Mouse (Mus musculus) gastrocnemius, postnatal 10 days (tissue): ENCODE data around the gene Il11ra1. TPM values are rescaled to one million over a fixed set of nuclear protein-coding genes. Genes with fewer than 3 reads are reported as not detected.
A peak's percentile ranks its signal among the peaks of the same experiment; 100 is the strongest.
"Not testable (repeated sequence)": the region's sequence is repeated elsewhere in the genome, so short reads cannot be mapped to it uniquely, and the experiment has no call there.

ENCODE experiments used
- DNase-seq: peaks from one replicate; pipeline ENCODE4 v3.0.0; 2021; ENCODE audit warnings: mixed read lengths
- long read RNA-seq, 2 experiments: library from polyadenylated mRNA; stranded (forward); transcript quantifications; one replicate each; pipeline ENCODE4 v2.0.0; 2021
- total RNA-seq, 2 experiments: library from RNA; stranded (reverse); gene quantifications; 2 replicates each; pipeline ENCODE4 v1.2.3; 2021

The Il11ra1 gene
- 10 to 100 TPM; 74.3 to 75.3 TPM for total RNA-seq
- long read RNA-seq, experiment 1, transcript Il11ra1-204 (13 exons, 1,768 nt), result minor isoform, 18 of 134 reads
- long read RNA-seq, experiment 1, transcript Il11ra1-201 (13 exons, 2,009 nt), result major isoform, 98 of 134 reads
- long read RNA-seq, experiment 1, partial matches to known transcripts, result 6 of 134 reads
- long read RNA-seq, experiment 1, other reads (novel, unspliced or antisense), result 12 of 134 reads
- long read RNA-seq, experiment 2, transcript Il11ra1-201 (13 exons, 2,009 nt), result major isoform, 91 of 125 reads
- long read RNA-seq, experiment 2, transcript Il11ra1-204 (13 exons, 1,768 nt), result minor isoform, 14 of 125 reads
- long read RNA-seq, experiment 2, partial matches to known transcripts, result 7 of 125 reads
- long read RNA-seq, experiment 2, other reads (novel, unspliced or antisense), result 13 of 125 reads

- DNase-seq, result not testable (repeated sequence)
Observed at GRCm38 (mm10) chr4:41699783-41700182, at the start of gene Il11ra1. Gene Il11ra1 (plus strand): TSS chr4:41699989.

DNA sequence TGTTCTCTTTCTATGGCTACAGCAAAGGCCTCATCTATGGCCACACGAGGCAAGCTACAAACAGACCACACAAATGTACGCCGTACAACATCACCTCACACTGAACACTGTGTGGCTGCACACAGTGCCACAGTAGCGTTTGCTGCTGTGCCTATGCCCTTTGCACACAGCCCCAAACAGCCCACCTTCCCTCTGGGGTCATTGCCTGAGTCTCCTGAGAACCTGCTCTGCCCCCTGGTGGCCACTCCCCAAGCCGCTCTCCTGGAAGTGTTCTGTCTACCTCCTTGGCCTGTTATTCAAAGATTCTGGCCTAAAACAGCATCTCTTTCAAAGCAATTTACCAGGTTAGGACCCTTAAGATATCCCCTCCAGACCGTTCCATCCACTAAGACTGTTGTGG is 46.5 kb upstream of the Il11ra1 start:
- DNase-seq, result peak; percentile 84

DNA sequence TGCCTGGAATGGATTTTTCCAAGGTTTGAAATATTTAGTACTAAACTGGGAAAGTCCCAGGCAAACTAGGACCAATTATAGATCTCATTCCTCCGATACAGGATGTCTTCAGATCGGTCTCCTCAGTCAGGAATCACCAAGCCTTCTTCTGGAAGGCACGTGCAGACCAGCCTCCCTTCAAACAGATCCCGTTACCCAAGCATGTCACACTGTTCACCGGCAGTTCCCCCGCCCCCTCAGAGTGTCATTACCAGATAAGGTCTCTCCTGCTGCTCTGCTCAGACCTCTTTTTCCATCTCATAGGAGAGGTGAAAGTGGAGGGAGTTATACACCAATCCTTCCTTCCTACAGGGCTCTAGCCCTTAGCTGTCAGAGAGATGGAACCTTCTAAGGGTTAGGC is 46.1 kb upstream of the Il11ra1 start:
- DNase-seq, result no peak

DNA sequence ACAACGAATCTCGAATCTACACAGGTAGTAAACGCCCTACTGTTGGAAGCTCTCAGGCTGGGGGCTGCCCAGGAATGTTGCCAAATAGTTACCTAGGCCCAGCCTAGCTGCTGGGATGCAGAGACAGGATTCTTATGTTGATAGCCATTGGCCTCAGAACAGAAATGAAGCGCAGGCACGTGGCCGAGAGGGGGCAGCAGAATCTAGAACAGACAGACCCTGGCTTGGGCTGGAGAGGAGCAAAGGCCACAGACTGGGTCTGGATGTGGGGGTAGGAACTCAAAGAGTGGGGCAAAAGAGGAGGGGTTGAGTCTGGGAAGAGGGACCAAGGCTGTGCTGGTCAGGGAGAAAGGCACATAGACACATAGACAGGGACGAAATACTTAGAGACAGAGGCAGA is 45.6 kb upstream of the Il11ra1 start:
- peak; percentile 71 for DNase-seq

DNA sequence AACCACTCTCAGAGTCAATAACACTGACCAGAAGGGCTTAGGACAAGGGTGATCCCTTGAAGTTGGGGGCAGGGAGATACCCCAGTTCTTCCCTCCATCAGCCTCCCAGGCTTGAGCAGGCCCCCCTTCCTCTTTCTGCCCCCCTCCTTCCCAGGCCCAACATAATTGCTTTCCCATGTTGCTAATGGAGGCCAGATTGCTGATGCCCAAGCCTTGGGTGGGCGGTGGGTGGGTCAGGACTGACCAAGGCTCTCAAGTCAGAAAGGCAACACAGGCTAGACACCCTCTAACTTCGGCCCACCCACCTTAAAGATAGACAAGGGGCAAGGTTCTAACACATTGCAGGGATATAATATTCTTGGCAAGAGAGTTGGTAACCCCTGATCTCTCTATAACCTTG is 44.3 kb upstream of the Il11ra1 start:
- DNase-seq, result no peak

DNA sequence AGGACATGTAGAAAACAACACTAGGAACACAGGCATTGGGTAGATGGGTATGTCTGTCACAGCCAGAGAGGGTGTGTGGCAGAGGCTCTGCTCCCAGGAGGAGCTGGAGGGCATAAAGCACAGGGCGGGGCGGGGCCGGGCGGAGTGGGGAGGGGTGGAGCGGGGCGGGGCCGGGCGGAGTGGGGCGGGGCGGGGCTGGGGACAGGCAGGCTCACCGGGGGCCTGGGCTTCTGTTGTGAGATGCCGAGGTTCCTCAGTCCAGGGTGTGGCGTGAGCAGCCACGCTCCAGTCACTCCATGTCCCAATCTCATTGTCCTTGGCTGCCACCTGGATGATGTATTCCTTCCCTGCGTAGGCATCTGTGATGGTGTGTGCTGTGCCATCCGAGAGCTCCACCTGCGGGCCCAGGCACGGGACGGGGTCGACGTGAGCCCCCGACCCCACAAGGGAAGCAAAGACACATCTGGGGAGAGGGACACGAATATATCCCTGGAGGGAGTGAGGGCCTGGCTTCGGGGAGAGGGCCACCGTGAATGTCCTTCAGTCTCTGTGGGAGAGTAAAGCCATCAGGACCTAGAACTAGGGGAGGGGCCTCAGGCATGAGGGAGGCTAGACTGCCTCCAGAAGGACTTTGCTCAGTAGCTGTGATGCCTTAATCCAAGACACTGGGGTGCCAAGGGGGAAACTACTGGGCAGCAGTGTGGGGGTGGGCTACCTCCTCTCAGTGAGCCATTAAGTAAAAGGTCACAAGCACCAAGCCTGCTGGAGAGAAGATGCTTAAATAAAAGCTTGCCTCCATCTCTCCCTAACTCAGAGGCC is 41.0 kb upstream of the Il11ra1 start:
- DNase-seq, result no peak

DNA sequence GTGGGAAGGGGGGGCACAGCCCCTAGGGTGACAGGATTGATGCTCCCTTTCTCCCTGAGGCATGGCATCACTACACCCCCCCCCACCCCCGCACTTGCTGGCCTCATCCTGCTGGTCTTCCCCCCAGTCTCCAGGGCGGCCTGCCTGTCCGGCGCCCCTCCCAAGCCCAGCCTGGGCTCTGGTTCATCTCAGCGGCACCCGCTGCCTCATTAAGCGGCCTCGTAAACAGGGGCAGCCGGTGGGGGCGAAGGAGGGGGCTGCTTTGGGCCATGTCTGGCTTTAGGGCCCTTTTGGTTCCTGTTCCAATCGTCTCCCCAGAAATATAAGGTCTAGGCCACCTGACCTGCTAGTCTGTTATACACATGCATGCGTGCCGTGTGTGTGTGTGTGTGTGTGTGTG is 40.2 kb upstream of the Il11ra1 start:
- DNase-seq, result no peak

GRCm38 (mm10) chr4:41660851-41661430 is 38.8 kb upstream of the Il11ra1 start:
- no peak for DNase-seq

- DNase-seq, result no peak
Observed at GRCm38 (mm10) chr4:41662723-41663122, 37.1 kb upstream of the Il11ra1 start.

- DNase-seq, result no peak
Observed at GRCm38 (mm10) chr4:41663614-41664013, 36.2 kb upstream of the Il11ra1 start.

DNA sequence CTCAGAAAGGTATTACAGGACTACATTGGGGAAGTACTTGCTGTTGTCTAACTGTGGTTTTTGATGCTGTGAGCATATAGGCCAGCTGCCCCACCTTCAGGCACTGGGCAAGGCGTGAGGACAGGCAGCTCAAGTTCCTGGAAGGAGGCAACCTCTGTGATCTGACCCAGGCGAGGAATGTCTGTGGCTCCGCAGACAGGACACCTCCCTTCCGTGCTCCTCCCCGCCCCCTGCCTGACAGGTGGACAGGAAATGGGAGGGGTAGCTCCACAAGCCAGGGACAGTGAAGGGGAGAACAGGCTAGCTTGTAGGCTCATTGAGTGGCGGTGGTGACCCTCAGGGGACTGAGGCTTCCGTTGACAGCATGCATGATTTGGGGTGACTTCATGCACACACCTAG is 35.3 kb upstream of the Il11ra1 start:
- no peak for DNase-seq

- no peak for DNase-seq
Observed at GRCm38 (mm10) chr4:41665009-41665675, 34.6 kb upstream of the Il11ra1 start.

- no peak for DNase-seq
Observed at GRCm38 (mm10) chr4:41666646-41667045, 33.1 kb upstream of the Il11ra1 start.

DNA sequence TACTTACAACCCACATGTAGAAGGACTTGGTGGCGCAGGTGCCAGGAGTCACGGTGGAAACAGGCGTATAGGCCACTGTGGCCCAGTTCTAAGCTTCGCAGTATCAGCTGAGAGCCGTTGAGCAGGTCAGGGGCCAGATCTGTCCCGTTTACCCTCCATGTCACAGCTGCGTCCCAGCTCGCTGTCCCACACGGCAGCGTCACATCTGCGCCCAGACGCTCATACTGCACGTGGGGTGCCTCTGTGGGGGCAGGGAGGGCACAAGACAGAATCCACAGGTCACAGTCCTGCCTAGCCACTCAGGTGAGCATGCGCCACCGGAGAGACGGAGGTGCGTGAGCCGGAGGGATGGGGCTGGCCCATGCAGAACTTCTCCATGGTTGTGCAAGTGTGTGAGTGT is 29.0 kb upstream of the Il11ra1 start:
- DNase-seq, result no peak

GRCm38 (mm10) chr4:41671500-41671899 is 28.3 kb upstream of the Il11ra1 start:
- no peak for DNase-seq

- no peak for DNase-seq
Observed at GRCm38 (mm10) chr4:41671963-41672480, 27.8 kb upstream of the Il11ra1 start.

DNA sequence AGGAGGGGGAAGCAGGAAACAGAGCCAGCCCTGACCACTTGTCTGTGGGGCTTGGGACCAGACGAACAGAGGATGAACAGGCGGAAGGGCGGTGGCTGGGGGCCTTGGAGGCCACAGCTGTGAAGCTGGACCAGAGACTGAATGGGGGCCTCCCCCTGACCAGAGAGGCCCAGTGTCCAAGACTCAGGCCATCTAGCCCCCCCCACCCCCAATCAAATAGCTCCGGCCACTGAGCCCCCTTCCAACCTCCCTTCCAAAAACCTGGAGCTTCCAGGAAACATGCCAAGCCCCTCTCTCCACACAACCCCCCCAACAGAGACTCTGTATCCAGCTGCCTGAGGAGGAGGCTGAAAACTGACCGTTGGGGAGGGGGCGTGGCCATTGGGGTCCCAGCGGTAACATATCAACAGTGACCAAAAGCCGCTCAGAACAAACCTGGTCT is 27.2 kb upstream of the Il11ra1 start:
- peak; percentile 37 for DNase-seq

DNA sequence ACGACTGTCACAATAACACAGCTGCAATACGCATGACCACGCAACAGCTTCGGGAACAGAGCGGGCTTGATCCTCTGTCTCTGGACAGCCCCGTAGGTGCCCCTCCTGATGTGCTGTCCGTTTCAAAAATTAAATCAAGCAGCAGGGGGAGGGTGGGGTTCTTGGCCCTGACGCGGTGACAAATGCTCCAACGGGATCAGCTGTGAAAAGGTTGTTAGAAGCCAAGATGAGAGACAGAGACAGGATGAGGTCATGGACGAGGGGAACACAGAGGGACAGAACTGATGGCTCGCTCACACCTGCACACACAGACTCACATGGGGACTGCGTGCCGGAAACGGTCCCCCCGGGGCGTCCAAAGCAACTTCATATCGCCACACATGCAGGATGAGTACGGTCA is 26.6 kb upstream of the Il11ra1 start:
- DNase-seq, result no peak

- DNase-seq, result no peak
Observed at GRCm38 (mm10) chr4:41676248-41677005, 23.4 kb upstream of the Il11ra1 start.

- peak; percentile 54 for DNase-seq
Observed at GRCm38 (mm10) chr4:41677006-41677629, 22.7 kb upstream of the Il11ra1 start.

GRCm38 (mm10) chr4:41678863-41679262 is 20.9 kb upstream of the Il11ra1 start:
- no peak for DNase-seq
